Mouse (Mus musculus) lung, adult 2 months (tissue): Measurements from ENCODE around the gene Arnt2.

Experiments
- CTCF ChIP-seq: fragments of 200-500 bp; IDR thresholded peaks from 2 replicates; pipeline ENCODE4 v1.5.1; 2011; ENCODE audit warnings: mild to moderate bottlenecking, low read length, control low read depth; ENCODE audit not compliant: insufficient read depth
- POLR2A ChIP-seq: fragments of 200-500 bp; IDR thresholded peaks from 2 replicates; pipeline ENCODE4 v1.6.1; 2011; ENCODE audit warnings: low read depth, mild to moderate bottlenecking, control low read depth, low read length, borderline replicate concordance; ENCODE audit errors: extremely low read depth

GRCm38 (mm10) chr7:84246878-84247277 is 163.1 kb downstream of the Arnt2 start:
- TF ChIP-seq CTCF (no peak), POLR2A (no peak)
